ENCODE assay signal across 21 mouse cellular contexts in the genomic region with DNA sequence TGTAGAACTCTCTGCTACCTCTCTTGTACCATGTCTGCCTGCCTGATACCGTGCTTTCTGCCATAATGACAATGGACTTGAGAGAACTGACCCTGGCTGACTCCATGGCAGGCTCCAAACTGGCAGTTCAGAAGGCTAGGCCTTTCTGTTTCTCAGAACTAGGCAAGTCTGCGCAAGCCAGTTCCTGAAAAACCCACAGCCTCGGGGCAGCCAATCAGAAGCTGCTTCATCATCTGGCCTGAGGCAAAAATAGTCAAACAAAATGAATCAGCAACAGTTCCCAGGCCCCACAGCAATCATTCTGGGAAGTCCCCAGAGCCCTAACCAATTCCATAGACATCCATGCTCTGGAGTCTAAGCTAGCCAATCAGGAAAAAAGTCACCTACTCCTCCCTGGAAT.
"Had no signal": no experiment of that assay in that cellular context is flagged by ENCODE, and none has a peak within 500 bp of the region (broad histone marks: within the 10 kb centered on the region; RNA-seq: fewer than 3 reads in every experiment).

No protein-coding gene starts in this region.

- ATAC-seq: liver, embryonic 12.5 days; midbrain, embryonic 15.5 days had no signal

- DNase-seq: kidney, postnatal 25 days; liver; lung, adult 18-20 months; lung, postnatal 10 days; lung, postnatal 36 days; right cerebral cortex, adult 18-20 months; right cerebral cortex, postnatal 14 days; right cerebral cortex, postnatal 4 days; thymus, adult 2 months; thymus, postnatal 14 days; thymus, postnatal 4 days had no signal

- H3K4me3 ChIP-seq: limb, embryonic 10.5 days; limb, embryonic 13.5 days; liver, embryonic 12.5 days; liver, embryonic 15.5 days; lung, embryonic 15.5 days; midbrain, embryonic 12.5 days; midbrain, embryonic 15.5 days; neural tube, embryonic 12.5 days; neural tube, embryonic 15.5 days had no signal

- H3K27me3 ChIP-seq: limb, embryonic 13.5 days; liver, embryonic 12.5 days; liver, embryonic 15.5 days; lung, embryonic 15.5 days; midbrain, embryonic 15.5 days; neural tube, embryonic 12.5 days; neural tube, embryonic 15.5 days had no signal

- H3K9ac ChIP-seq: limb, embryonic 13.5 days; liver, embryonic 12.5 days; liver, embryonic 15.5 days; lung, embryonic 15.5 days; midbrain, embryonic 12.5 days; midbrain, embryonic 15.5 days; neural tube, embryonic 12.5 days; neural tube, embryonic 15.5 days had no signal

- H3K4me1 ChIP-seq: limb, embryonic 10.5 days; limb, embryonic 13.5 days; liver, embryonic 12.5 days; liver, embryonic 15.5 days; lung, embryonic 15.5 days; midbrain, embryonic 12.5 days; midbrain, embryonic 15.5 days; neural tube, embryonic 12.5 days; neural tube, embryonic 15.5 days had no signal

- H3K4me2 ChIP-seq: limb, embryonic 13.5 days; liver, embryonic 12.5 days; liver, embryonic 15.5 days; lung, embryonic 15.5 days; midbrain, embryonic 12.5 days; midbrain, embryonic 15.5 days; neural tube, embryonic 12.5 days; neural tube, embryonic 15.5 days had no signal

- H3K27ac ChIP-seq: limb, embryonic 10.5 days; limb, embryonic 13.5 days; liver, embryonic 12.5 days; liver, embryonic 15.5 days; lung, embryonic 15.5 days; midbrain, embryonic 12.5 days; midbrain, embryonic 15.5 days; neural tube, embryonic 12.5 days; neural tube, embryonic 15.5 days; stomach, postnatal 0 days had no signal

- H3K36me3 ChIP-seq: limb, embryonic 10.5 days; limb, embryonic 13.5 days; liver, embryonic 12.5 days; liver, embryonic 15.5 days; lung, embryonic 15.5 days; midbrain, embryonic 12.5 days; midbrain, embryonic 15.5 days; neural tube, embryonic 12.5 days; neural tube, embryonic 15.5 days had no signal

- H3K9me3 ChIP-seq: limb, embryonic 10.5 days; limb, embryonic 13.5 days; liver, embryonic 12.5 days; liver, embryonic 15.5 days; lung, embryonic 15.5 days; midbrain, embryonic 12.5 days; midbrain, embryonic 15.5 days; neural tube, embryonic 12.5 days; neural tube, embryonic 15.5 days had no signal
